Mouse (Mus musculus) kidney, adult 18-20 months (tissue): ENCODE measurements around the gene Olfr521.
A peak's percentile ranks its signal among the peaks of the same experiment; 100 is the strongest.
"Not testable (repeated sequence)": the region's sequence is repeated elsewhere in the genome, so short reads cannot be mapped to it uniquely, and the experiment has no call there.

Experiments
- DNase-seq: peaks from one replicate; pipeline ENCODE4 v3.0.0; 2021

Gene Olfr521

GRCm38 (mm10) chr7:99810814-99811213 is 47.5 kb downstream of the Olfr521 start:
- no peak for DNase-seq

GRCm38 (mm10) chr7:99811661-99812060 is 48.4 kb downstream of the Olfr521 start:
- no peak for DNase-seq

- DNase-seq, result peak; percentile 65
These were observed 50.1 kb downstream of the Olfr521 start for GRCm38 (mm10) chr7:99813394-99813793.

- not testable (repeated sequence) for DNase-seq
These were observed 54.9 kb downstream of the Olfr521 start for GRCm38 (mm10) chr7:99818181-99818725.
